Mouse (Mus musculus) brain, embryonic 14.5 days (tissue): ENCODE results near the gene Gm13271.
"Not testable (repeated sequence)": the region's sequence is repeated elsewhere in the genome, so short reads cannot be mapped to it uniquely, and the experiment has no call there.

Experiments used
- CTCF ChIP-seq: fragments of 200-500 bp; IDR thresholded peaks from 2 replicates; pipeline ENCODE4 v1.5.1; 2012; ENCODE audit warnings: inconsistent platforms, mild to moderate bottlenecking, moderate library complexity, borderline replicate concordance; ENCODE audit not compliant: insufficient read depth, insufficient read length; ENCODE audit errors: extremely low read depth
- POLR2A ChIP-seq: fragments of 200-500 bp; IDR thresholded peaks from 2 replicates; pipeline ENCODE4 v1.6.1; 2012; ENCODE audit warnings: mild to moderate bottlenecking, inconsistent platforms, borderline replicate concordance; ENCODE audit not compliant: poor library complexity, insufficient read depth, insufficient read length, severe bottlenecking; ENCODE audit errors: extremely low read depth

DNA sequence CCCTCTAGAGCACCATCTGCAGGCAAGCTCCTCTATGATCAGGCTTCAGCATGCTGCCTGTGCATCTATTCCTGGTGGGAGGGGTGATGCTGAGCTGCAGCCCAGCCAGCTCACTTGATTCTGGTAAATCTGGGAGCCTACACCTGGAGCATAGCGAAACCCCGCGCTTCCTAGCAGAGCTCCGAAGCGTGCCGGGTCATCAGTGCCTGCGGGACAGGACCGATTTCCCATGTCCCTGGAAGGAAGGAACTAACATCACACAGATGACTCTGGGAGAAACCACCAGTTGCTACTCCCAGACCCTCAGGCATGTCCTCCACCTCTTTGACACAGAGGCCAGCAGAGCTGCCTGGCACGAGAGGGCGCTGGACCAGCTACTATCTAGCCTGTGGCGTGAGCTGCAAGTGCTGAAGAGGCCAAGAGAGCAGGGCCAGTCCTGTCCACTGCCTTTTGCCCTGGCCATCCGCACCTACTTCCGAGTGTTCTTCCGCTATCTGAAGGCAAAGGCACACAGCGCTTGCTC, at the start of gene Gm13271:
- TF ChIP-seq CTCF, POLR2A: not testable (repeated sequence)
